Mouse (Mus musculus): ENCODE results near the gene Cstb. TPM values are rescaled to one million over a fixed set of nuclear protein-coding genes. Genes with fewer than 3 reads are reported as not detected.

The Cstb gene
- 71.1 and 76.7 TPM in 2 replicates for total RNA-seq (2012; rRNA removed)
- 10 to 100 TPM in 1 of 2 experiments, not detected in 1; 71.9 TPM for polyA plus RNA-seq (2012; ENCODE audit: insufficient read depth in 1 of 2, insufficient read length in 2 of 2, low read depth in 1 of 2, low replicate concordance in 2 of 2, missing spikeins in 1 of 2)

GRCm38 (mm10) chr10:78425181-78426041, at the start of gene Cstb:
TSS of gene Cstb (plus strand) at chr10:78425669.
- Histone ChIP-seq H3K27me3 (ENCODE audit: control insufficient read depth in 1 of 2, insufficient read depth in 2 of 2, low read length in 2 of 2) (no peaks in the 10 kb centered on the region), H3K9ac (ENCODE audit: control insufficient read depth, low read depth, low read length, poor library complexity, severe bottlenecking) (peak within 1 kb of the TSS; percentile 81), H3K36me3 (ENCODE audit: control insufficient read depth in 1 of 2, insufficient read depth in 2 of 2, low read length in 2 of 2) (peaks cover 0 to 3% of the 10 kb centered on the region in 2 experiments; a peak in 1 of 4 replicates), H3K4me1 (ENCODE audit: control insufficient read depth in 1 of 2, insufficient read depth in 2 of 2, low read length in 2 of 2) (peaks cover 0 to 9% of the 10 kb centered on the region in 2 experiments; a peak in 3 of 4 replicates), H3K27ac (ENCODE audit: control insufficient read depth, low read depth, low read length) (peak within 1 kb of the TSS; percentile 38), H3K4me3 (ENCODE audit: control insufficient read depth in 1 of 2, insufficient read depth in 1 of 2, low read depth in 2 of 2, low read length in 2 of 2) (peak within 1 kb of the TSS; percentile 90), H3K79me2 (ENCODE audit: control insufficient read depth, insufficient read depth, low read length, poor library complexity) (peaks cover 5% of the 10 kb centered on the region), H3K9me3 (replicated peaks; ENCODE audit: insufficient read depth, low read length) (no peaks in the 10 kb centered on the region)
- peak; percentile 91 for DNase-seq (ENCODE audit: low read depth, low spot score)
- TF ChIP-seq BHLHE40 (IDR thresholded peaks at IDR 0.05; ENCODE audit: borderline replicate concordance, low read depth, low read length) (peak; percentile 91), TAL1 (IDR thresholded peaks at IDR 0.05; ENCODE audit: low read length) (no peak), ZKSCAN1 (IDR thresholded peaks at IDR 0.05; ENCODE audit: low read depth, low read length) (no peak), RCOR1 (IDR thresholded peaks at IDR 0.05; ENCODE audit: low read depth, low read length) (no peak), NELFE (IDR thresholded peaks at IDR 0.05; ENCODE audit: low read depth, low read length) (peak; percentile 66), POLR2AphosphoS5 (IDR thresholded peaks at IDR 0.05; ENCODE audit: borderline replicate concordance, low read depth, low read length) (no peak), UBTF (IDR thresholded peaks at IDR 0.05; ENCODE audit: borderline replicate concordance, insufficient read depth, low read depth, low read length) (no peak), KAT2A (conservative IDR thresholded peaks at IDR 0.05; ENCODE audit: low read depth, low read length) (no peak), TBP (IDR thresholded peaks at IDR 0.05; ENCODE audit: low read depth, low read length) (peak; percentile 23; the same call in 1 of the 2 replicates), MXI1 (IDR thresholded peaks at IDR 0.05; ENCODE audit: low read depth, low read length) (peak; percentile 77), ZC3H11A (IDR thresholded peaks at IDR 0.05; ENCODE audit: low read depth, low read length) (no peak), EP300 (IDR thresholded peaks at IDR 0.05; ENCODE audit: low read depth in 1 of 2, low read length in 2 of 2) (no peak), ZNF384 (IDR thresholded peaks at IDR 0.05; ENCODE audit: low read depth, low read length) (no peak), CHD1 (IDR thresholded peaks at IDR 0.05; ENCODE audit: low read depth, low read length) (no peak), CHD2 (IDR thresholded peaks at IDR 0.05; ENCODE audit: low read length) (no peak), GABPA (IDR thresholded peaks at IDR 0.05; ENCODE audit: low read depth, low read length) (no peak), HCFC1 (IDR thresholded peaks at IDR 0.05; ENCODE audit: low read depth, low read length) (peak; percentile 44; the same call in 1 of the 2 replicates), POLR2A (IDR thresholded peaks at IDR 0.05; ENCODE audit: control insufficient read depth in 1 of 2, insufficient read depth in 1 of 2, low read depth in 1 of 2, low read length in 2 of 2, poor library complexity in 1 of 2) (peak; percentile 64 to 78), SMC3 (IDR thresholded peaks at IDR 0.05; ENCODE audit: low read depth, low read length) (no peak), NRF1 (IDR thresholded peaks at IDR 0.05; ENCODE audit: insufficient read depth, low read depth, low read length, poor library complexity, severe bottlenecking) (no peak), TCF12 (IDR thresholded peaks at IDR 0.05; ENCODE audit: low read depth, low read length) (peak; percentile 49; the same call in 1 of the 2 replicates), POLR2AphosphoS2 (IDR thresholded peaks at IDR 0.05; ENCODE audit: low read length) (peak; percentile 73; the same call in 1 of the 2 replicates), ZMIZ1 (IDR thresholded peaks at IDR 0.05; ENCODE audit: low read depth, low read length) (0 out of 2 replicates have a peak, but pooled peaks have one; percentile 36), MAX (IDR thresholded peaks at IDR 0.05; ENCODE audit: low read length) (peak; percentile 78), MYB (IDR thresholded peaks at IDR 0.05; ENCODE audit: low read depth, low read length) (no peak), USF2 (IDR thresholded peaks at IDR 0.05; ENCODE audit: borderline replicate concordance in 1 of 2, insufficient read depth in 1 of 2, low read depth in 1 of 2, low read length in 2 of 2) (peak; percentile 25 to 59; a peak in 2 of 4 replicates), ELF1 (IDR thresholded peaks at IDR 0.05; ENCODE audit: low read depth, low read length) (peak; percentile 22; the same call in 1 of the 2 replicates), MEF2A (IDR thresholded peaks at IDR 0.05; ENCODE audit: extremely low read depth, insufficient replicate concordance, low read depth, low read length, poor library complexity, severe bottlenecking) (no peak), ETS1 (IDR thresholded peaks at IDR 0.05; ENCODE audit: low read depth, low read length) (no peak), MAFK (IDR thresholded peaks at IDR 0.05; ENCODE audit: borderline replicate concordance, low read depth, low read length) (no peak), E2F4 (IDR thresholded peaks at IDR 0.05; ENCODE audit: borderline replicate concordance, low read depth, low read length) (no peak), RAD21 (IDR thresholded peaks at IDR 0.05; ENCODE audit: low read depth, low read length) (no peak), JUND (IDR thresholded peaks at IDR 0.05; ENCODE audit: low read depth, low read length) (no peak), MYC (IDR thresholded peaks at IDR 0.05; ENCODE audit: low read depth, low read length) (no peak)
